Mouse (Mus musculus): ENCODE results near the gene Elf2. TPM values are rescaled to one million over a fixed set of nuclear protein-coding genes. Genes with fewer than 3 reads are reported as not detected.
A peak's percentile ranks its signal among the peaks of the same experiment; 100 is the strongest.

Gene Elf2
- total and polyA plus RNA-seq, 3 experiments: 31.2 to 41.2 (median 32.2) TPM

DNA sequence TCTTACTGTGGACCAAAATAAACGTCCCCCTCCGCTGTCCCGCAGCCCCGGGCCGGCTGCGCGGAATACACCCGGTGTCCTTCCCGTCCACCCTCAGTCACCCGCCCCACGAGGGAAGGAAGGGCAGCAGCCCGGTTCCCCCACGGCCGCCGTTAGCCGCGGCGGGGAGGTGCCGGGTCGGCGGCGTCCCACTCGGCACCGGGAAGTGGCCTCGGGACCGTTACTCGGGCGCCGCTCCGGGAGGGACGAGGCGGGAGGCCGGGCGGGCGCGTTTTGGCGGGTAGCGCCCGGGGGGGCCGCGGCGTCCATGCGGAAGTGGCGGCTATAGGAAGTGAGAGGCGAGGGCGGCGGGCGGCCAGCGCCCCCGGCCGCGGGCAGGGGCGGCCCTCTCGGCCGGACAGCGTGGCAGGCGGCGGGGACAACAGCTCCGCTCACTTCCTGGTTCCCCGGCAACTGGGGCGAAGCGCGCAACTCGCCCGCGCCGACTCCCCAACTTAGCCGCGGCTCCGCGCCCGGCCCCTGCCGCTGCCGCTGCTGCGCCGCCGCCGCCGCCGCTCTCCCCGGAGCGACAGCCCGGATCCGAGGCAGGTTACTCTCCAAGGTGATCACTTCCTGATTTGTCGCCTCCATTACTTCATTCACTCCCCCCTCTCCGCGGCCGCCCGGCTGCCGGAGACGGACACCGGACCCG lies 63.9 kb downstream of the Elf2 start:
- H3K9me3 ChIP-seq (replicated peaks; ENCODE audit: low read length): no peaks in the 10 kb centered on the region
- H3K4me3 ChIP-seq (replicated peaks in 1 of 3; ENCODE audit: low read depth in 2 of 3, low read length in 2 of 3, poor library complexity in 1 of 3): peak overlapping the region; percentile 78 to 99 (median 90)
- TF ChIP-seq USF1 (IDR thresholded peaks at IDR 0.05; ENCODE audit: low read depth, low read length) (no peak), ZKSCAN1 (IDR thresholded peaks at IDR 0.05; ENCODE audit: borderline replicate concordance, low read depth, low read length) (no peak), TCF12 (IDR thresholded peaks at IDR 0.05; ENCODE audit: low read depth, low read length) (peak; percentile 12; the same call in 1 of the 2 replicates), ZMIZ1 (IDR thresholded peaks at IDR 0.05; ENCODE audit: low read depth, low read length) (0 out of 2 replicates have a peak, but pooled peaks have one; percentile 45), ELF1 (IDR thresholded peaks at IDR 0.05; ENCODE audit: low read depth, low read length) (peak; percentile 87), MXI1 (IDR thresholded peaks at IDR 0.05; ENCODE audit: low read depth, low read length) (no peak; the same call in 1 of the 2 replicates), MAX (IDR thresholded peaks at IDR 0.05; ENCODE audit: low read length) (0 out of 2 replicates have a peak, but pooled peaks have one; percentile 21), NRF1 (IDR thresholded peaks at IDR 0.05; ENCODE audit: low read depth, low read length) (peak; percentile 24), IRF4 (IDR thresholded peaks at IDR 0.05; ENCODE audit: low read depth, low read length) (0 out of 2 replicates have a peak, but pooled peaks have one; percentile 2)
- H3K27me3 ChIP-seq (replicated peaks): no peaks in the 10 kb centered on the region
- H3K4me2 ChIP-seq (ENCODE audit: insufficient read depth, low read depth, poor library complexity, severe bottlenecking): no peak overlapping the region
- peak overlapping the region; percentile 99 for H3K9ac ChIP-seq (ENCODE audit: insufficient read depth, low read depth)
- H3K4me1 ChIP-seq (ENCODE audit: control insufficient read depth in 1 of 2, insufficient read depth in 2 of 2): peaks cover 7 to 22% of the 10 kb centered on the region in 2 experiments; a peak in 3 of 4 replicates
- H3K36me3 ChIP-seq (replicated peaks in 1 of 2; ENCODE audit: control insufficient read depth in 1 of 2, insufficient read depth in 1 of 2, low read length in 1 of 2): peaks cover 0 to 5% of the 10 kb centered on the region in 2 experiments
- in situ Hi-C loops (cut with MboI; ENCODE audit: low pct_ligation_motif_present, low pct_unique_long_range_greater_than_20kb, low sequenced_read_pairs): no loop called here
- peak; percentile 39 for DNase-seq (ENCODE audit: extremely low read depth)
- dilution Hi-C loops (cut with MboI; ENCODE audit: extremely low pct_ligation_motif_present, extremely low pct_unique_long_range_greater_than_20kb, low sequenced_read_pairs): no loop called here
- peak overlapping the region; percentile 97 for H3K27ac ChIP-seq (ENCODE audit: insufficient read depth, low read depth)
- H3K79me2 ChIP-seq (replicated peaks; ENCODE audit: control insufficient read depth, extremely low read depth, insufficient read depth, poor library complexity, severe bottlenecking): peaks cover 36% of the 10 kb centered on the region

DNA sequence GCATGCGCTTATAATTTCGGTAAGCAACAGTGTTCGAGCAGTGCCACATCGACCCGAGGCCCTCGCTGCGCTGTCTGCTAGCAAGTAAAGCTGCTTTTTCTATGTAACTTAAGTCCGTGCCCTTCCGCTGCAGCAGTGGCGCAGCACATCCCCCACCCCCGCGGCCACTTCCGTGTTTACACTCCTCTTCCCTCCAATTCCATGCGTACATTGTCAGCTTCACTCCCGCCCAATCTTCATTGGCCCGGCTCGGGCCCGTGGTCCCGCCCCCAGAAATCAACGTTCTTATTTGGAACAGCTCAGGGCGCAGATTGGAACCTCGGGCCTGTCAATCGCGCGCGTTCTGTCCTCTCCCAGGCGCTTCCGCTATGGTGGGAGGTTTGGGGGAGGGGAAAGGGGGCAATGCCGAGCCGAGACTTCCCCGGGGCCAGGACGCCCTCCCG lies 64.5 kb downstream of the Elf2 start:
- no peaks in the 10 kb centered on the region for H3K9me3 ChIP-seq (replicated peaks; ENCODE audit: low read length)
- peak overlapping the region; percentile 88; the same call in 1 of the 2 replicates for H3K4me2 ChIP-seq (ENCODE audit: insufficient read depth, low read depth, poor library complexity, severe bottlenecking)
- in situ Hi-C loops (cut with MboI; ENCODE audit: low pct_ligation_motif_present, low pct_unique_long_range_greater_than_20kb, low sequenced_read_pairs): no loop called here
- H3K4me1 ChIP-seq (ENCODE audit: control insufficient read depth in 1 of 2, insufficient read depth in 2 of 2): peaks cover 7 to 28% of the 10 kb centered on the region in 2 experiments; a peak in 3 of 4 replicates
- H3K4me3 ChIP-seq (replicated peaks in 1 of 3; ENCODE audit: low read depth in 2 of 3, low read length in 2 of 3, poor library complexity in 1 of 3): peak overlapping the region; percentile 78 to 99 (median 90)
- H3K79me2 ChIP-seq (replicated peaks; ENCODE audit: control insufficient read depth, extremely low read depth, insufficient read depth, poor library complexity, severe bottlenecking): peaks cover 41% of the 10 kb centered on the region
- no peaks in the 10 kb centered on the region for H3K27me3 ChIP-seq (replicated peaks)
- peak overlapping the region; percentile 99 for H3K9ac ChIP-seq (ENCODE audit: insufficient read depth, low read depth)
- H3K36me3 ChIP-seq (replicated peaks in 1 of 2; ENCODE audit: control insufficient read depth in 1 of 2, insufficient read depth in 1 of 2, low read length in 1 of 2): peaks cover 0 to 5% of the 10 kb centered on the region in 2 experiments
- H3K27ac ChIP-seq (ENCODE audit: insufficient read depth, low read depth): peak overlapping the region; percentile 70
- dilution Hi-C loops (cut with MboI; ENCODE audit: extremely low pct_ligation_motif_present, extremely low pct_unique_long_range_greater_than_20kb, low sequenced_read_pairs): no loop called here
- peak; percentile 99 for DNase-seq (ENCODE audit: extremely low read depth)
- TF ChIP-seq POLR2A (IDR thresholded peaks at IDR 0.05; ENCODE audit: low read depth, low read length): peak; percentile 34
- TF ChIP-seq ETS1 (conservative IDR thresholded peaks at IDR 0.05; ENCODE audit: low read depth, low read length): peak; percentile 46
- no peak for TF ChIP-seq CTCF (conservative IDR thresholded peaks at IDR 0.05 in 1 of 2, IDR thresholded peaks at IDR 0.05 in 1 of 2; ENCODE audit: low read depth in 2 of 2, low read length in 2 of 2)
- TF ChIP-seq IRF4 (IDR thresholded peaks at IDR 0.05; ENCODE audit: low read depth, low read length): no peak
- peak; percentile 54 for TF ChIP-seq MEF2A (IDR thresholded peaks at IDR 0.05; ENCODE audit: borderline replicate concordance, low read depth, low read length)
- peak; percentile 95 for TF ChIP-seq CHD2 (IDR thresholded peaks at IDR 0.05; ENCODE audit: low read length)
- peak; percentile 100 for TF ChIP-seq SIN3A (IDR thresholded peaks at IDR 0.05; ENCODE audit: low read length)
- TF ChIP-seq RCOR1 (conservative IDR thresholded peaks at IDR 0.05; ENCODE audit: low read depth, low read length): no peak
- TF ChIP-seq NRF1 (IDR thresholded peaks at IDR 0.05; ENCODE audit: low read depth, low read length): peak; percentile 63
- no peak for TF ChIP-seq ZMIZ1 (IDR thresholded peaks at IDR 0.05; ENCODE audit: low read depth, low read length)
- peak; percentile 55; the same call in 1 of the 2 replicates for TF ChIP-seq TCF12 (IDR thresholded peaks at IDR 0.05; ENCODE audit: low read depth, low read length)
- TF ChIP-seq SMC3 (IDR thresholded peaks at IDR 0.05; ENCODE audit: low read depth, low read length): no peak
- TF ChIP-seq ZNF384 (IDR thresholded peaks at IDR 0.05; ENCODE audit: low read depth, low read length): no peak
- TF ChIP-seq ELF1 (IDR thresholded peaks at IDR 0.05; ENCODE audit: low read depth, low read length): peak; percentile 100
- no peak for TF ChIP-seq CHD1 (IDR thresholded peaks at IDR 0.05; ENCODE audit: low read depth, low read length)
- no peak for TF ChIP-seq RAD21 (IDR thresholded peaks at IDR 0.05; ENCODE audit: low read depth, low read length)
- TF ChIP-seq BHLHE40 (IDR thresholded peaks at IDR 0.05; ENCODE audit: low read depth, low read length): peak; percentile 32; the same call in 1 of the 2 replicates
- no peak for TF ChIP-seq JUND (conservative IDR thresholded peaks at IDR 0.05; ENCODE audit: low read depth, low read length)
- no peak for TF ChIP-seq MAFK (IDR thresholded peaks at IDR 0.05; ENCODE audit: insufficient replicate concordance, low read length)
- no peak for TF ChIP-seq GABPA (IDR thresholded peaks at IDR 0.05; ENCODE audit: insufficient replicate concordance, low read depth, low read length)
- no peak; the same call in 1 of the 2 replicates for TF ChIP-seq NELFE (IDR thresholded peaks at IDR 0.05; ENCODE audit: low read depth, low read length)
- TF ChIP-seq ZKSCAN1 (IDR thresholded peaks at IDR 0.05; ENCODE audit: borderline replicate concordance, low read depth, low read length): no peak
- peak; percentile 93 for TF ChIP-seq MXI1 (IDR thresholded peaks at IDR 0.05; ENCODE audit: low read depth, low read length)
- TF ChIP-seq MAX (IDR thresholded peaks at IDR 0.05; ENCODE audit: low read length): peak; percentile 92
- peak; percentile 88; the same call in 1 of the 2 replicates for TF ChIP-seq E2F4 (IDR thresholded peaks at IDR 0.05; ENCODE audit: insufficient replicate concordance, low read depth, low read length)
- no peak for TF ChIP-seq USF1 (IDR thresholded peaks at IDR 0.05; ENCODE audit: low read depth, low read length)
- TF ChIP-seq MAZ (IDR thresholded peaks at IDR 0.05; ENCODE audit: low read depth, low read length): peak; percentile 79
- TF ChIP-seq JUN (IDR thresholded peaks at IDR 0.05; ENCODE audit: insufficient read depth, low read depth, low read length): no peak
